Mouse (Mus musculus) gastrocnemius, postnatal 25 days (tissue): ENCODE measurements around the gene Nat8f6. TPM values are rescaled to one million over a fixed set of nuclear protein-coding genes. Genes with fewer than 3 reads are reported as not detected.
A peak's percentile ranks its signal among the peaks of the same experiment; 100 is the strongest.
"Not testable (repeated sequence)": the region's sequence is repeated elsewhere in the genome, so short reads cannot be mapped to it uniquely, and the experiment has no call there.

Experiments used
- DNase-seq: peaks from one replicate; pipeline ENCODE4 v3.0.0; 2022
- long read RNA-seq, 2 experiments: library from polyadenylated mRNA; stranded (forward); transcript quantifications; one replicate each; pipeline ENCODE4 v2.0.0; 2021
- total RNA-seq, 2 experiments: library from RNA; stranded (reverse); gene quantifications; 1 replicate in 1 of 2; 2 replicates in 1 of 2; pipeline ENCODE4 v1.2.3; 2021

The Nat8f6 gene
- total RNA-seq, result under 1 TPM in 1 of 2 experiments, not detected in 1; 0.46 TPM
- long read RNA-seq, experiment 1, result 0 reads
- long read RNA-seq, experiment 2, result 0 reads

- DNase-seq, result no peak
Measured at GRCm38 (mm10) chr6:85820837-85821236, at the start of gene Nat8f6, which contains the start of gene Nat8f5. Gene Nat8f6 (minus strand): TSS chr6:85820954. Gene Nat8f5 (minus strand): TSS chr6:85820972.

- DNase-seq, result not testable (repeated sequence)
Measured at GRCm38 (mm10) chr6:85869006-85869405, 48.3 kb upstream of the Nat8f6 start, which contains the start of gene Nat8f2. Gene Nat8f2 (minus strand): TSS chr6:85869158.

GRCm38 (mm10) chr6:85867726-85868690 is 47.3 kb upstream of the Nat8f6 start:
- no peak for DNase-seq

GRCm38 (mm10) chr6:85866995-85867394 is 46.2 kb upstream of the Nat8f6 start:
- not testable (repeated sequence) for DNase-seq

- peak; percentile 57 for DNase-seq
Measured at GRCm38 (mm10) chr6:85866166-85866565, 45.4 kb upstream of the Nat8f6 start.

GRCm38 (mm10) chr6:85864900-85865639 is 44.3 kb upstream of the Nat8f6 start:
- peak; percentile 18 for DNase-seq

- no peak for DNase-seq
Measured at GRCm38 (mm10) chr6:85863840-85864239, 43.1 kb upstream of the Nat8f6 start.

GRCm38 (mm10) chr6:85863136-85863535 is 42.4 kb upstream of the Nat8f6 start:
- no peak for DNase-seq

GRCm38 (mm10) chr6:85862565-85862964 is 41.8 kb upstream of the Nat8f6 start:
- no peak for DNase-seq

- DNase-seq, result no peak
Measured at GRCm38 (mm10) chr6:85861247-85861646, 40.5 kb upstream of the Nat8f6 start.

GRCm38 (mm10) chr6:85856194-85856678 is 35.5 kb upstream of the Nat8f6 start:
- peak; percentile 72 for DNase-seq

GRCm38 (mm10) chr6:85853481-85853880 is 32.7 kb upstream of the Nat8f6 start:
- no peak for DNase-seq

GRCm38 (mm10) chr6:85851062-85851773 is 30.5 kb upstream of the Nat8f6 start:
- DNase-seq, result no peak

GRCm38 (mm10) chr6:85849240-85849639 is 28.5 kb upstream of the Nat8f6 start:
- no peak for DNase-seq

- no peak for DNase-seq
Measured at GRCm38 (mm10) chr6:85848140-85848539, 27.4 kb upstream of the Nat8f6 start.

- DNase-seq, result no peak
Measured at GRCm38 (mm10) chr6:85846921-85847320, 26.2 kb upstream of the Nat8f6 start.

GRCm38 (mm10) chr6:85843677-85844458 is 23.1 kb upstream of the Nat8f6 start:
- DNase-seq, result not testable (repeated sequence)

GRCm38 (mm10) chr6:85839982-85840381 is 19.2 kb upstream of the Nat8f6 start:
- no peak for DNase-seq

- no peak for DNase-seq
Measured at GRCm38 (mm10) chr6:85838674-85839073, 17.9 kb upstream of the Nat8f6 start.

- peak; percentile 26 for DNase-seq
Measured at GRCm38 (mm10) chr6:85837307-85837706, 16.6 kb upstream of the Nat8f6 start.

- DNase-seq, result peak; percentile 27
Measured at GRCm38 (mm10) chr6:85836827-85837226, 16.1 kb upstream of the Nat8f6 start.
